Comparison of ENCODE assay signal across 8 mouse cellular contexts in the genomic region with DNA sequence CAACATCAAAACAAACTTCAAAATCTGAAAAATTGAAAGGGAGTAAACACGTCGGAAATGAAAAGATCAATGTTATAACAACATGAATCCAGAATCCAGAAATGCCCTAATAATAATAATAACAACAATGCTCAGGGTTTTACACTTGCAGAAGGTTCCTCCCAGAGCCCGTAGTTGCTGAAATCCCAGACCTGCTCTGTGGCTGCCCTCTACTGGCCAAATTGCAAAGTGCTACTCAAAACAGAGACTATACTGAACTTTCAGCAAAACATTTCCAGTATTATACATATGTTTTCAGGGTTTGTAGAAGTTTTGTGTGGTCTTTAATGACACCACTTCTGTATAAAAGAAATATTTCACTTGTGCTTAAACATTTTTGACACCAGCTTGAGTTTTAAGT.
DNase-seq lines count a peak whose midpoint lies in the region; ATAC-seq and TF ChIP-seq lines count a peak whose summit lies in the region.

No protein-coding gene starts in this region.

- H3K9ac ChIP-seq in forebrain, postnatal 0 days = no peak overlapping the region

- H3K9me3 ChIP-seq in forebrain, postnatal 0 days (ENCODE audit: low read length) = no peaks in the 10 kb centered on the region

- TF ChIP-seq POLR2A in testis, adult 2 months (IDR thresholded peaks at IDR 0.05; ENCODE audit: control insufficient read depth, low read depth, low read length) = no peak
- TF ChIP-seq POLR2A in lung, adult 2 months (IDR thresholded peaks at IDR 0.05; ENCODE audit: borderline replicate concordance, extremely low read depth, low read depth, low read length) = no peak

- H3K36me3 ChIP-seq in testis, adult 2 months (ENCODE audit: control insufficient read depth, insufficient read depth, low read length) = no peaks in the 10 kb centered on the region
- H3K36me3 ChIP-seq in forebrain, postnatal 0 days (ENCODE audit: insufficient read depth) = no peaks in the 10 kb centered on the region

- no peaks in the 10 kb centered on the region for H3K27me3 ChIP-seq in testis, adult 2 months (ENCODE audit: control insufficient read depth, insufficient read depth, low read length)
- H3K27me3 ChIP-seq in forebrain, postnatal 0 days (ENCODE audit: insufficient read depth, low read length) = no peaks in the 10 kb centered on the region

- 7% methylated on average over 3 of the region's 3 CpGs for WGBS in forebrain, postnatal 0 days
- WGBS in lung, adult 2 months = 6% methylated on average over 3 of the region's 3 CpGs

- no peak overlapping the region for H3K27ac ChIP-seq in testis, adult 2 months (ENCODE audit: control insufficient read depth, insufficient read depth, low read depth, low read length)
- no peak overlapping the region for H3K27ac ChIP-seq in forebrain, postnatal 0 days (ENCODE audit: low read depth, low read length)

- TF ChIP-seq CTCF in testis, adult 2 months (IDR thresholded peaks at IDR 0.05; ENCODE audit: control insufficient read depth, insufficient read depth, insufficient replicate concordance, low read depth, low read length) = peak; percentile 44; the same call in 1 of the 2 replicates
- TF ChIP-seq CTCF in forebrain, postnatal 0 days (IDR thresholded peaks at IDR 0.05; ENCODE audit: low read depth) = peak; percentile 92
- TF ChIP-seq CTCF in lung, adult 2 months (IDR thresholded peaks at IDR 0.05; ENCODE audit: insufficient read depth, low read length) = peak; percentile 75

- ATAC-seq in forebrain, postnatal 0 days = peak; percentile 77

- H3K4me2 ChIP-seq in forebrain, postnatal 0 days (ENCODE audit: low read depth) = no peak overlapping the region

- H3K4me3 ChIP-seq in testis, adult 2 months (ENCODE audit: control insufficient read depth, low read depth, low read length) = no peak overlapping the region
- no peak overlapping the region for H3K4me3 ChIP-seq in forebrain, postnatal 0 days (ENCODE audit: low read depth, low read length)
- no peak overlapping the region for H3K4me3 ChIP-seq in lung, adult 2 months (replicated peaks; ENCODE audit: extremely low read depth, low read depth, low read length)

- DNase-seq in testis, postnatal 14 days (ENCODE audit: low spot score) = no peak
- peak; percentile 11 for DNase-seq in cerebellum, adult 11-12 months
- peak; percentile 85 for DNase-seq in forebrain, postnatal 0 days
- DNase-seq in kidney, postnatal 14 days = peak; percentile 50
- DNase-seq in lung, adult 2 months = peak; percentile 26
- DNase-seq in ovary, postnatal 36 days (ENCODE audit: low spot score) = peak; percentile 18
- peak; percentile 21 for DNase-seq in yolk sac, embryonic 10.5 days (ENCODE audit: low spot score)

- no peaks in the 10 kb centered on the region for H3K4me1 ChIP-seq in testis, adult 2 months (ENCODE audit: control insufficient read depth, insufficient read depth, low read length)
- no peaks in the 10 kb centered on the region for H3K4me1 ChIP-seq in forebrain, postnatal 0 days (ENCODE audit: insufficient read depth)
- no peaks in the 10 kb centered on the region for H3K4me1 ChIP-seq in lung, adult 2 months (ENCODE audit: control insufficient read depth, insufficient read depth, low read length)
